Mouse (Mus musculus): ENCODE data around the gene Mark3.

The Mark3 gene

GRCm38 (mm10) chr12:111560286-111560685 lies 14.0 kb upstream of the Mark3 start:
- no peak for DNase-seq (ENCODE audit: low spot score)

GRCm38 (mm10) chr12:111562276-111562814 lies 12.0 kb upstream of the Mark3 start:
- no peak for DNase-seq (ENCODE audit: low spot score)

- no peak for DNase-seq (ENCODE audit: low spot score)
These were observed 11.2 kb upstream of the Mark3 start for GRCm38 (mm10) chr12:111563076-111563629.

- DNase-seq (ENCODE audit: low spot score): no peak
These were observed 9.0 kb upstream of the Mark3 start for GRCm38 (mm10) chr12:111565363-111565762.

- no peak for DNase-seq (ENCODE audit: low spot score)
These were observed 5.5 kb upstream of the Mark3 start for GRCm38 (mm10) chr12:111568836-111569235.

GRCm38 (mm10) chr12:111572406-111572805 lies 1.9 kb upstream of the Mark3 start:
- no peak for DNase-seq (ENCODE audit: low spot score)

- DNase-seq (ENCODE audit: low spot score): no peak
These were observed 1.0 kb upstream of the Mark3 start for GRCm38 (mm10) chr12:111573315-111573714.

GRCm38 (mm10) chr12:111574887-111575838 lies 840 bp downstream of the Mark3 start:
- peak; percentile 35 for DNase-seq (ENCODE audit: low spot score)

GRCm38 (mm10) chr12:111583058-111583457 lies 8.7 kb downstream of the Mark3 start:
- no peak for DNase-seq (ENCODE audit: low spot score)

- DNase-seq (ENCODE audit: low spot score): no peak
These were observed 10.1 kb downstream of the Mark3 start for GRCm38 (mm10) chr12:111584401-111584800.

GRCm38 (mm10) chr12:111587252-111587651 lies 12.9 kb downstream of the Mark3 start:
- DNase-seq (ENCODE audit: low spot score): no peak

- DNase-seq (ENCODE audit: low spot score): no peak
These were observed 18.2 kb downstream of the Mark3 start for GRCm38 (mm10) chr12:111592407-111593021.

- no peak for DNase-seq (ENCODE audit: low spot score)
These were observed 19.5 kb downstream of the Mark3 start for GRCm38 (mm10) chr12:111593775-111594174.

GRCm38 (mm10) chr12:111597310-111597709 lies 23.0 kb downstream of the Mark3 start:
- no peak for DNase-seq (ENCODE audit: low spot score)

- no peak for DNase-seq (ENCODE audit: low spot score)
These were observed 24.6 kb downstream of the Mark3 start for GRCm38 (mm10) chr12:111598902-111599301.

- no peak for DNase-seq (ENCODE audit: low spot score)
These were observed 25.3 kb downstream of the Mark3 start for GRCm38 (mm10) chr12:111599640-111600039.

GRCm38 (mm10) chr12:111603871-111604270 lies 29.5 kb downstream of the Mark3 start:
- no peak for DNase-seq (ENCODE audit: low spot score)

- no peak for DNase-seq (ENCODE audit: low spot score)
These were observed 31.3 kb downstream of the Mark3 start for GRCm38 (mm10) chr12:111605619-111606018.

- no peak for DNase-seq (ENCODE audit: low spot score)
These were observed 33.7 kb downstream of the Mark3 start for GRCm38 (mm10) chr12:111608015-111608414.

- no peak for DNase-seq (ENCODE audit: low spot score)
These were observed 40.3 kb downstream of the Mark3 start for GRCm38 (mm10) chr12:111614475-111615141.

- no peak for DNase-seq (ENCODE audit: low spot score)
These were observed 43.9 kb downstream of the Mark3 start for GRCm38 (mm10) chr12:111618266-111618665.

- no peak for DNase-seq (ENCODE audit: low spot score)
These were observed 73.8 kb downstream of the Mark3 start for GRCm38 (mm10) chr12:111648061-111648645.

Measured in spleen, adult 12 weeks (tissue).